Comparison of ENCODE assay signal across 8 mouse cellular contexts in the genomic region with DNA sequence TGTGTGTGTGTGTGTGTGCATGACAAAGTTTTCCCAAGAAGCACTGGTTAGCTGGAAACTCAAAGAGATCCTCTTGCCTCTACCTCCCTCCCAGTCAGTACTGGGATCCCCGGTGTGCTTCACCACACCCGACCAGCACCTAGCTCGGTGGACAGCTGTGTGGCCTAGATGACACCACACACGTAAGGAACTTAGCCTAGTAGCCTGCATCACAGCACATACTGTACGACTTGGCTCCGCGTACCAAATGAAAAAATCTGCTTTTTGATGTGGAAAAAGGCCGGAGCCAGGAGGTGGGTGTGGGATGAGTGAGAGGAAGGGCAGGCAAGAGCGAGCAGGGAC. TPM values are rescaled to one million over a fixed set of nuclear protein-coding genes. Genes with fewer than 3 reads are reported as not detected.
DNase-seq lines count a peak whose midpoint lies in the region; ATAC-seq lines count a peak whose summit lies in the region.

No protein-coding gene starts in this region.

- 2% methylated on average over 9 of the region's 9 CpGs for WGBS in kidney, embryonic 15.5 days
- 3% methylated on average over 9 of the region's 9 CpGs for WGBS in hindbrain, embryonic 10.5 days

- H3K4me1 ChIP-seq in kidney, embryonic 15.5 days, result peaks cover 14% of the 10 kb centered on the region
- H3K4me1 ChIP-seq in hindbrain, embryonic 10.5 days (replicated peaks), result peaks cover 21% of the 10 kb centered on the region

- no peaks in the 10 kb centered on the region for H3K36me3 ChIP-seq in kidney, embryonic 15.5 days
- no peaks in the 10 kb centered on the region for H3K36me3 ChIP-seq in hindbrain, embryonic 10.5 days

- peak overlapping the region; percentile 87 for H3K27ac ChIP-seq in kidney, embryonic 15.5 days
- H3K27ac ChIP-seq in hindbrain, embryonic 10.5 days, result peak overlapping the region; percentile 93

- H3K9ac ChIP-seq in kidney, embryonic 15.5 days, result peak overlapping the region; percentile 73

- no peak; the same call in 1 of the 2 replicates for ATAC-seq in kidney, embryonic 15.5 days (replicated peaks; ENCODE audit: low FRiP score)
- peak; percentile 54 for ATAC-seq in megakaryocyte-erythroid progenitor cell, adult 5-6 weeks (replicated peaks; ENCODE audit: low FRiP score, low TSS enrichment, poor library complexity, severe bottlenecking)
- no peak for ATAC-seq in activated CD4-positive, CD25-positive, alpha-beta regulatory T cell, adult 4 months

- peak overlapping the region; percentile 71 for H3K4me2 ChIP-seq in kidney, embryonic 15.5 days

- no peaks in the 10 kb centered on the region for H3K9me3 ChIP-seq in kidney, embryonic 15.5 days (replicated peaks)
- no peaks in the 10 kb centered on the region for H3K9me3 ChIP-seq in hindbrain, embryonic 10.5 days

- DNase-seq in kidney, adult 8-10 months, result no peak
- peak; percentile 66 for DNase-seq in ZHBTc4 (ENCODE audit: low read depth, low spot score)
- DNase-seq in hindbrain, embryonic 10.5 days (ENCODE audit: low spot score), result no peak
- no peak for DNase-seq in natural killer cell, adult 2 months (ENCODE audit: low spot score in 2 of 2)
- DNase-seq in cerebellum, adult 11-12 months, result no peak

- no peaks in the 10 kb centered on the region for H3K27me3 ChIP-seq in kidney, embryonic 15.5 days
- H3K27me3 ChIP-seq in hindbrain, embryonic 10.5 days (ENCODE audit: insufficient read depth, poor library complexity, severe bottlenecking), result no peaks in the 10 kb centered on the region

- peak overlapping the region; percentile 64 for H3K4me3 ChIP-seq in kidney, embryonic 15.5 days (replicated peaks)
- peak overlapping the region; percentile 72 for H3K4me3 ChIP-seq in hindbrain, embryonic 10.5 days

RNA-seq across cellular contexts. Expression of a gene that starts 0.5 kb away (rescaled TPM):
- 13.2 and 15.4 TPM in 2 replicates for polyA plus RNA-seq in kidney, embryonic 15.5 days (2015; fragmentation: Nextera tagmentation; extraction: Ambion mirVana)
- polyA plus RNA-seq in hindbrain, embryonic 10.5 days (2016; fragmentation: Nextera tagmentation; extraction: Ambion mirVana), result 9.8 and 13.3 TPM in 2 replicates
- total RNA-seq in megakaryocyte-erythroid progenitor cell, adult 5-6 weeks (2014; fragmentation: Nextera tagmentation), result 12.5 and 12.8 TPM in 2 replicates
- total RNA-seq in megakaryocyte-erythroid progenitor cell, adult 5-6 weeks (2017), result 15.8 and 21.7 TPM in 2 replicates
- polyA plus RNA-seq in activated CD4-positive, CD25-positive, alpha-beta regulatory T cell, adult 4 months (2017; shearing (Covaris generic)), result 10 to 100 TPM; 17.3 to 24.7 TPM
